Mouse (Mus musculus): Measurements from ENCODE around the gene Hsd3b7. TPM values are rescaled to one million over a fixed set of nuclear protein-coding genes. Genes with fewer than 3 reads are reported as not detected.
"Not testable (repeated sequence)": the region's sequence is repeated elsewhere in the genome, so short reads cannot be mapped to it uniquely, and the experiment has no call there.

The Hsd3b7 gene
- total RNA-seq, 2 experiments from 2014 or later: 16.8 to 56.1 TPM

- ATAC-seq (replicated peaks; ENCODE audit: low FRiP score, low TSS enrichment, poor library complexity, severe bottlenecking): no peak
Observed at GRCm38 (mm10) chr7:127813821-127814220, 13.4 kb downstream of the Hsd3b7 start.

GRCm38 (mm10) chr7:127814241-127814921 lies 14.0 kb downstream of the Hsd3b7 start:
- ATAC-seq (replicated peaks; ENCODE audit: low FRiP score, low TSS enrichment, poor library complexity, severe bottlenecking): no peak

GRCm38 (mm10) chr7:127815116-127815665 lies 14.8 kb downstream of the Hsd3b7 start:
- ATAC-seq (replicated peaks; ENCODE audit: low FRiP score, low TSS enrichment, poor library complexity, severe bottlenecking): no peak

GRCm38 (mm10) chr7:127815954-127816821 lies 15.8 kb downstream of the Hsd3b7 start:
- peak; percentile 85 for ATAC-seq (replicated peaks; ENCODE audit: low FRiP score, low TSS enrichment, poor library complexity, severe bottlenecking)

GRCm38 (mm10) chr7:127817053-127817452 lies 16.6 kb downstream of the Hsd3b7 start:
- ATAC-seq (replicated peaks; ENCODE audit: low FRiP score, low TSS enrichment, poor library complexity, severe bottlenecking): no peak

- no peak for ATAC-seq (replicated peaks; ENCODE audit: low FRiP score, low TSS enrichment, poor library complexity, severe bottlenecking)
Observed at GRCm38 (mm10) chr7:127817776-127818175, 17.4 kb downstream of the Hsd3b7 start.

GRCm38 (mm10) chr7:127820836-127821509 lies 20.6 kb downstream of the Hsd3b7 start:
- no peak for ATAC-seq (replicated peaks; ENCODE audit: low FRiP score, low TSS enrichment, poor library complexity, severe bottlenecking)

- no peak for ATAC-seq (replicated peaks; ENCODE audit: low FRiP score, low TSS enrichment, poor library complexity, severe bottlenecking)
Observed at GRCm38 (mm10) chr7:127822494-127822893, 22.1 kb downstream of the Hsd3b7 start.

- ATAC-seq (replicated peaks; ENCODE audit: low FRiP score, low TSS enrichment, poor library complexity, severe bottlenecking): no peak
Observed at GRCm38 (mm10) chr7:127823236-127824171, 23.1 kb downstream of the Hsd3b7 start.

- no peak for ATAC-seq (replicated peaks; ENCODE audit: low FRiP score, low TSS enrichment, poor library complexity, severe bottlenecking)
Observed at GRCm38 (mm10) chr7:127824176-127824871, 23.9 kb downstream of the Hsd3b7 start, which contains the start of the genes Stx4a and Stx1b. Gene Stx4a (plus strand): TSS chr7:127824294. Gene Stx1b (minus strand): TSS chr7:127824549.

GRCm38 (mm10) chr7:127835550-127835949 lies 35.1 kb downstream of the Hsd3b7 start:
- no peak for ATAC-seq (replicated peaks; ENCODE audit: low FRiP score, low TSS enrichment, poor library complexity, severe bottlenecking)

GRCm38 (mm10) chr7:127837473-127837872 lies 37.1 kb downstream of the Hsd3b7 start:
- no peak for ATAC-seq (replicated peaks; ENCODE audit: low FRiP score, low TSS enrichment, poor library complexity, severe bottlenecking)

GRCm38 (mm10) chr7:127837878-127838277 lies 37.5 kb downstream of the Hsd3b7 start:
- not testable (repeated sequence) for ATAC-seq (replicated peaks; ENCODE audit: low FRiP score, low TSS enrichment, poor library complexity, severe bottlenecking)

- not testable (repeated sequence) for ATAC-seq (replicated peaks; ENCODE audit: low FRiP score, low TSS enrichment, poor library complexity, severe bottlenecking)
Observed at GRCm38 (mm10) chr7:127840031-127840430, 39.6 kb downstream of the Hsd3b7 start.

GRCm38 (mm10) chr7:127840886-127841285 lies 40.5 kb downstream of the Hsd3b7 start:
- peak; percentile 37 for ATAC-seq (replicated peaks; ENCODE audit: low FRiP score, low TSS enrichment, poor library complexity, severe bottlenecking)

GRCm38 (mm10) chr7:127841340-127842000 lies 41.1 kb downstream of the Hsd3b7 start:
- peak; percentile 85 for ATAC-seq (replicated peaks; ENCODE audit: low FRiP score, low TSS enrichment, poor library complexity, severe bottlenecking)

- peak; percentile 65 for ATAC-seq (replicated peaks; ENCODE audit: low FRiP score, low TSS enrichment, poor library complexity, severe bottlenecking)
Observed at GRCm38 (mm10) chr7:127842001-127842718, 41.8 kb downstream of the Hsd3b7 start.

Data from megakaryocyte-erythroid progenitor cell, adult 5-6 weeks (primary cell).